Mouse (Mus musculus): ENCODE data around the gene Bzw2. TPM values are rescaled to one million over a fixed set of nuclear protein-coding genes. Genes with fewer than 3 reads are reported as not detected.

The Bzw2 gene
- polyA plus RNA-seq, 1 experiment from 2014 or later: 180 TPM

- H3K27me3 ChIP-seq (replicated peaks; ENCODE audit: control insufficient read depth, insufficient read depth, low read length): no peaks in the 10 kb centered on the region
- H3K9me3 ChIP-seq (ENCODE audit: control insufficient read depth, low read length): no peaks in the 10 kb centered on the region
- H3K36me3 ChIP-seq (ENCODE audit: control insufficient read depth, insufficient read depth, low read length): peaks cover 7% of the 10 kb centered on the region; the same call in 1 of the 2 replicates
- H3K27ac ChIP-seq (ENCODE audit: low read length): no peak overlapping the region
- H3K4me2 ChIP-seq (ENCODE audit: low read depth, low read length): no peak overlapping the region
- no peak overlapping the region for H3K9ac ChIP-seq (ENCODE audit: low read depth, low read length)
- no peaks in the 10 kb centered on the region for H3K4me1 ChIP-seq (ENCODE audit: control insufficient read depth, insufficient read depth, low read length)
- no peak for ATAC-seq
- 94% methylated on average over 3 of the region's 3 CpGs for WGBS
- no peak overlapping the region for H3K4me3 ChIP-seq (ENCODE audit: low read length)
Observed at GRCm38 (mm10) chr12:36119244-36119643, 38.6 kb downstream of the Bzw2 start.

GRCm38 (mm10) chr12:36117161-36117560 lies 40.7 kb downstream of the Bzw2 start:
- H3K4me1 ChIP-seq (ENCODE audit: control insufficient read depth, insufficient read depth, low read length): no peaks in the 10 kb centered on the region
- H3K27me3 ChIP-seq (replicated peaks; ENCODE audit: control insufficient read depth, insufficient read depth, low read length): no peaks in the 10 kb centered on the region
- H3K4me3 ChIP-seq (ENCODE audit: low read length): no peak overlapping the region
- no peak overlapping the region for H3K27ac ChIP-seq (ENCODE audit: low read length)
- H3K36me3 ChIP-seq (ENCODE audit: control insufficient read depth, insufficient read depth, low read length): 0 out of 2 replicates have a peak, but pooled peaks cover 3% of the 10 kb centered on the region
- ATAC-seq: no peak
- no peaks in the 10 kb centered on the region for H3K9me3 ChIP-seq (ENCODE audit: control insufficient read depth, low read length)
- no peak overlapping the region for H3K4me2 ChIP-seq (ENCODE audit: low read depth, low read length)
- no peak overlapping the region for H3K9ac ChIP-seq (ENCODE audit: low read depth, low read length)
- WGBS: 93% methylated on average over 6 of the region's 6 CpGs

GRCm38 (mm10) chr12:36112081-36112480 lies 45.8 kb downstream of the Bzw2 start:
- peaks cover 8% of the 10 kb centered on the region for H3K36me3 ChIP-seq (ENCODE audit: control insufficient read depth, insufficient read depth, low read length)
- WGBS: 91% methylated on average over 3 of the region's 3 CpGs
- H3K9me3 ChIP-seq (ENCODE audit: control insufficient read depth, low read length): no peaks in the 10 kb centered on the region; the same call in 1 of the 2 replicates
- H3K27me3 ChIP-seq (replicated peaks; ENCODE audit: control insufficient read depth, insufficient read depth, low read length): no peaks in the 10 kb centered on the region
- H3K9ac ChIP-seq (ENCODE audit: low read depth, low read length): no peak overlapping the region
- no peak overlapping the region for H3K4me3 ChIP-seq (ENCODE audit: low read length)
- ATAC-seq: no peak
- no peaks in the 10 kb centered on the region for H3K4me1 ChIP-seq (ENCODE audit: control insufficient read depth, insufficient read depth, low read length)
- no peak overlapping the region for H3K4me2 ChIP-seq (ENCODE audit: low read depth, low read length)
- H3K27ac ChIP-seq (ENCODE audit: low read length): no peak overlapping the region

DNA sequence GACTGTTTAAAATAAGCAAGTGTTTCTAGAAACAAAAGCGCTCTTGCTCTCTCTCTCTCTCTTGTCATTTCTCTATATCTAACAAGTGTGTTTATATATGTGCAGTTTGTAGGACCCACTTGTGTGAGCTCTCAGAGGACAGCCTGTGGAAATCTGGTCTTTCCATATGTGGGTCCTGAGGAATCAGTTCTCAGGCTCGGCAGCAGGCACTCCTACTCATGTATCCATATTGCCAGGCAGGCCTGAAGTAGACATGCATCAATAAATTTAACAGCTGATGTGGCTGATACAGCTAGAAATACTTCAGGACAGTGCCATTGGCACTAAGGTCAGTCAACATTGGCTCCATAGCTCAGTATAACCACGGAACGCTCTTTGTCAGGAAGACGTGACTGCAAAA lies 46.8 kb downstream of the Bzw2 start:
- no peak for ATAC-seq
- Histone ChIP-seq H3K27me3 (replicated peaks; ENCODE audit: control insufficient read depth, insufficient read depth, low read length) (no peaks in the 10 kb centered on the region), H3K4me1 (ENCODE audit: control insufficient read depth, insufficient read depth, low read length) (no peaks in the 10 kb centered on the region), H3K36me3 (ENCODE audit: control insufficient read depth, insufficient read depth, low read length) (peaks cover 9% of the 10 kb centered on the region), H3K4me2 (ENCODE audit: low read depth, low read length) (no peak overlapping the region), H3K9me3 (ENCODE audit: control insufficient read depth, low read length) (no peaks in the 10 kb centered on the region; the same call in 1 of the 2 replicates), H3K9ac (ENCODE audit: low read depth, low read length) (no peak overlapping the region), H3K4me3 (ENCODE audit: low read length) (no peak overlapping the region), H3K27ac (ENCODE audit: low read length) (no peak overlapping the region)
- WGBS: 85% methylated on average over 5 of the region's 5 CpGs

- Histone ChIP-seq H3K27me3 (replicated peaks; ENCODE audit: control insufficient read depth, insufficient read depth, low read length) (no peaks in the 10 kb centered on the region), H3K4me2 (ENCODE audit: low read depth, low read length) (no peak overlapping the region), H3K9ac (ENCODE audit: low read depth, low read length) (no peak overlapping the region), H3K4me3 (ENCODE audit: low read length) (no peak overlapping the region), H3K36me3 (ENCODE audit: control insufficient read depth, insufficient read depth, low read length) (peaks cover 9% of the 10 kb centered on the region), H3K27ac (ENCODE audit: low read length) (no peak overlapping the region), H3K4me1 (ENCODE audit: control insufficient read depth, insufficient read depth, low read length) (no peaks in the 10 kb centered on the region), H3K9me3 (ENCODE audit: control insufficient read depth, low read length) (no peaks in the 10 kb centered on the region; the same call in 1 of the 2 replicates)
- WGBS: 93% methylated on average over 5 of the region's 5 CpGs
- no peak for ATAC-seq
Observed at GRCm38 (mm10) chr12:36110457-36110856, 47.4 kb downstream of the Bzw2 start.

DNA sequence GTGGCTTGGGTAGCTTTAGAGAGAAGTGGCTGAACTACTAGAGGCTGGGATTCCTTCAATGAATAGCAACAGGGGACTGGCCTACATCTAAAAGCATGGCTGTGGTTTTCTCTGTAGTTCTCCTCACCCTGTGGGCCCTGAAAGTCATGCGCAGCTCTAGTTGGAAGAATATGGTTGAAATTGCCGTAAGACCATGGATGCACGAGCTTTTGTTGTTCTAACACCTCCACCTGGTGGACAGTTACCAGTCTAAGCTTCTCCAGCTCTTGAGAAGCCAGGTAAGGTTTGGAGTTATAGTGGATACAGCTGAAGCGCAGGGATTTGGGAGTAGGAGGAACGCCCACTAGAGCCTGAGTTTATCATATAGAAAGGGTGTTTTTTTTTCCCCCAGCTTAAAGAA lies 49.4 kb downstream of the Bzw2 start:
- H3K4me3 ChIP-seq (ENCODE audit: low read length): no peak overlapping the region
- no peaks in the 10 kb centered on the region for H3K27me3 ChIP-seq (replicated peaks; ENCODE audit: control insufficient read depth, insufficient read depth, low read length)
- no peak for ATAC-seq
- no peak overlapping the region for H3K27ac ChIP-seq (ENCODE audit: low read length)
- H3K4me1 ChIP-seq (ENCODE audit: control insufficient read depth, insufficient read depth, low read length): no peaks in the 10 kb centered on the region
- H3K9ac ChIP-seq (ENCODE audit: low read depth, low read length): no peak overlapping the region
- 92% methylated on average over 5 of the region's 5 CpGs for WGBS
- H3K9me3 ChIP-seq (ENCODE audit: control insufficient read depth, low read length): no peaks in the 10 kb centered on the region; the same call in 1 of the 2 replicates
- no peak overlapping the region for H3K4me2 ChIP-seq (ENCODE audit: low read depth, low read length)
- H3K36me3 ChIP-seq (ENCODE audit: control insufficient read depth, insufficient read depth, low read length): peaks cover 14% of the 10 kb centered on the region

DNA sequence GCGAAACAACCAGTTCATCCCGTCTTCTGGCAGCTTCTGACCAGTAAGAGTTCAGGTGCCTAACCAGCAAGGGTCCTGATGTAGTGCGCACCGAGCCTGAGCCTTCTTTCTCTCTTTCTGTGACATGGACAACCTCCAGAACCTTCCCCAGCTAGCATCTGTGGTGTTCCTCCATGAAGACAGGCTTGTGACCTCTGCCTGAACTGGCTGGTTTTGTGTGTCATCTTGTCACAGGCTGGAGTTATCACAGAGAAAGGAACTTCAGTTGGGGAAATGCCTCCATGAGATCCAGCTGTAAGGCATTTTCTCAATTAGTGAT lies 54.3 kb downstream of the Bzw2 start:
- Histone ChIP-seq H3K27me3 (replicated peaks; ENCODE audit: control insufficient read depth, insufficient read depth, low read length) (no peaks in the 10 kb centered on the region), H3K4me2 (ENCODE audit: low read depth, low read length) (no peak overlapping the region), H3K36me3 (ENCODE audit: control insufficient read depth, insufficient read depth, low read length) (peaks cover 26% of the 10 kb centered on the region), H3K4me3 (ENCODE audit: low read length) (no peak overlapping the region), H3K4me1 (ENCODE audit: control insufficient read depth, insufficient read depth, low read length) (no peaks in the 10 kb centered on the region), H3K9ac (ENCODE audit: low read depth, low read length) (no peak overlapping the region), H3K9me3 (ENCODE audit: control insufficient read depth, low read length) (no peaks in the 10 kb centered on the region; the same call in none of the 2 replicates), H3K27ac (ENCODE audit: low read length) (no peak overlapping the region)
- whole genome bisulfite sequencing: 91% methylated on average over 4 of the region's 4 CpGs
- ATAC-seq: no peak

GRCm38 (mm10) chr12:36102733-36103591 lies 54.9 kb downstream of the Bzw2 start:
- Histone ChIP-seq H3K4me1 (ENCODE audit: control insufficient read depth, insufficient read depth, low read length) (no peaks in the 10 kb centered on the region), H3K36me3 (ENCODE audit: control insufficient read depth, insufficient read depth, low read length) (peaks cover 26% of the 10 kb centered on the region), H3K4me2 (ENCODE audit: low read depth, low read length) (no peak overlapping the region), H3K9ac (ENCODE audit: low read depth, low read length) (no peak overlapping the region), H3K4me3 (ENCODE audit: low read length) (no peak overlapping the region), H3K27me3 (replicated peaks; ENCODE audit: control insufficient read depth, insufficient read depth, low read length) (no peaks in the 10 kb centered on the region), H3K9me3 (ENCODE audit: control insufficient read depth, low read length) (no peaks in the 10 kb centered on the region; the same call in none of the 2 replicates), H3K27ac (ENCODE audit: low read length) (no peak overlapping the region)
- ATAC-seq: no peak
- 91% methylated on average over 8 of the region's 8 CpGs for WGBS

- WGBS: 81% methylated on average over 7 of the region's 7 CpGs
- peaks cover 6% of the 10 kb centered on the region; the same call in 1 of the 2 replicates for H3K36me3 ChIP-seq (ENCODE audit: control insufficient read depth, insufficient read depth, low read length)
Observed at GRCm38 (mm10) chr12:36095371-36095880, 62.5 kb downstream of the Bzw2 start.

More at GRCm38 (mm10) chr12:36095371-36095880, 62.5 kb downstream of the Bzw2 start:
- H3K4me2 ChIP-seq (ENCODE audit: low read depth, low read length): no peak overlapping the region
- H3K4me1 ChIP-seq (ENCODE audit: control insufficient read depth, insufficient read depth, low read length): no peaks in the 10 kb centered on the region
- no peak overlapping the region for H3K9ac ChIP-seq (ENCODE audit: low read depth, low read length)
- H3K27me3 ChIP-seq (replicated peaks; ENCODE audit: control insufficient read depth, insufficient read depth, low read length): no peaks in the 10 kb centered on the region
- H3K27ac ChIP-seq (ENCODE audit: low read length): no peak overlapping the region
- H3K9me3 ChIP-seq (ENCODE audit: control insufficient read depth, low read length): no peaks in the 10 kb centered on the region
- ATAC-seq: no peak
- no peak overlapping the region for H3K4me3 ChIP-seq (ENCODE audit: low read length)
